Mouse (Mus musculus) ES-Bruce4 (cell line): ENCODE measurements around the gene Pim3.

Experiments used
- CTCF ChIP-seq: IDR thresholded peaks from one replicate; pipeline ENCODE4 v1.8.1; 2011; ENCODE audit warnings: low read depth, low read length
- EP300 ChIP-seq: IDR thresholded peaks from 2 replicates; pipeline ENCODE4 v1.6.1; 2011; ENCODE audit warnings: low read depth, low read length; ENCODE audit not compliant: insufficient read depth
- POLR2A ChIP-seq: IDR thresholded peaks from one replicate; pipeline ENCODE4 v1.8.1; 2011; ENCODE audit warnings: low read length; ENCODE audit not compliant: insufficient read depth

DNA sequence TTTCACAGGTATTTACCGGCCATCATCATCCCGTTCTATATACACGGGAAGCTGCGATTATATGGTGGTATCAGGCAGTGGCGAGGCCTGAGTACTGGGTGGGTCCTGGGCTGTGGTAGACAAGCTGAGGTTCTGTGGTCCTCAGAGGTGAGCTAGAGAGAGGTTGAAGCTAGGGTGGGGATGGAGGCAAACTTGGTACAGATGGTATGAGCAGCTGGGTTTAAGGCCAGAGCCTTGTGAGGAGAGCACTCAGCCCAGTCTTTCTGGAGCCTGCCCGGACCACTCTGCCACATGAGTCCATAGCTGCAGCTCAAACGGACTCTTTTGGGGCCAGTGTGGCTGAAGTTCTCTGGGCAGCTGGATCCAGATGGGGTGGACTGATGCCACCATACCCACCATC is 4.6 kb upstream of the Pim3 start:
- TF ChIP-seq CTCF (no peak), POLR2A (no peak), EP300 (no peak)
